ENCODE assay signal across 11 mouse cellular contexts in the genomic region with DNA sequence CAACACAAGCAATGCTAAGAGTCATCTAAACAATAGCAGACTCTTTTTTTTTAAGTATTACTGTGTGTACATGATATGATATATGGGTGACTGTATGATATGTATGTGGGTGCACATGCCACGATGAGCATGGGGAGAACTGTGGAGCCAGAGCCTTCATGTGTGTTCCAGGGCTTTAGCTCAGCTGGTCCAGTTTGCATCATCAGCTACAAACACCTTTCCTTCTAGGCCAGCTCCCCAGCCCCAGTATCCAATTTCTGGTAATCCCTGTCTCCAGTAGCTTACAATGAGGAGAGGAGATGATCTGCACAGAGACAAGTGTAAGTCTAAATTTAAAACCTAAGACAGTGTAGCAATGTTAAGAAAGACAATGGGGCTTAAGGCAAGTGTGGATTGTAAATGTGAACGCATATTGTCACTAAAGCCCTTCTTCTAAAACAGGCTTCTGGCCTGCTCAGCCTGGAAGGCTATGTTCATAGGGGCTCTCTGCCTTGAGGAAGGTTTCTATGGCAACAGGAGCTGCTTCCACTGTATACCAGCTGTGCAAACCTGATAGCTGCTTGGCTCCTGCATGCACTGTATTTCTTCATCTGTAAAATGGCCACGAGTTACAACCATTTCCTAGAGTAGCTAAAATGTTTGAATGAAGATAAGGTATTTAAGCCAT.
DNase-seq lines count a peak whose midpoint lies in the region; ATAC-seq lines count a peak whose summit lies in the region.
"Had no signal": no experiment of that assay in that cellular context is flagged by ENCODE, and none has a peak within 500 bp of the region (broad histone marks: within the 10 kb centered on the region; RNA-seq: fewer than 3 reads in every experiment).

No protein-coding gene starts in this region.

- H3K27ac ChIP-seq in hindbrain, embryonic 12.5 days, result peak overlapping the region; percentile 71
- H3K27ac ChIP-seq in midbrain, embryonic 16.5 days (ENCODE audit: low read length), result peak overlapping the region; percentile 86

- H3K27me3 ChIP-seq in hindbrain, embryonic 12.5 days, result no peaks in the 10 kb centered on the region
- no peaks in the 10 kb centered on the region for H3K27me3 ChIP-seq in midbrain, embryonic 16.5 days (ENCODE audit: control insufficient read depth, insufficient read depth, low read depth, low read length)
- H3K27me3 ChIP-seq: Patski had no signal

- H3K9me3 ChIP-seq in hindbrain, embryonic 12.5 days (replicated peaks), result no peaks in the 10 kb centered on the region
- H3K9me3 ChIP-seq in midbrain, embryonic 16.5 days (replicated peaks; ENCODE audit: control insufficient read depth, low read length, poor library complexity, severe bottlenecking), result no peaks in the 10 kb centered on the region

- no peak overlapping the region for H3K9ac ChIP-seq in hindbrain, embryonic 12.5 days
- 0 out of 2 replicates have a peak overlapping the region, but pooled peaks have one; percentile 10 for H3K9ac ChIP-seq in midbrain, embryonic 16.5 days (ENCODE audit: low read depth, low read length)
- H3K9ac ChIP-seq: liver, postnatal 0 days had no signal

- H3K4me3 ChIP-seq in hindbrain, embryonic 12.5 days, result no peak overlapping the region
- no peak overlapping the region for H3K4me3 ChIP-seq in midbrain, embryonic 16.5 days (ENCODE audit: low read depth, low read length)

- peak; percentile 94; the same call in 1 of the 2 replicates for ATAC-seq in hindbrain, embryonic 12.5 days (ENCODE audit: low FRiP score)
- ATAC-seq in midbrain, embryonic 16.5 days, result peak; percentile 99
- no peak for ATAC-seq in megakaryocyte progenitor cell, adult 5-6 weeks (replicated peaks; ENCODE audit: poor library complexity)
- ATAC-seq: liver, postnatal 0 days; Patski had no signal

- H3K36me3 ChIP-seq in hindbrain, embryonic 12.5 days, result no peaks in the 10 kb centered on the region
- H3K36me3 ChIP-seq in midbrain, embryonic 16.5 days (ENCODE audit: control insufficient read depth, insufficient read depth, low read length), result no peaks in the 10 kb centered on the region

- peak; percentile 15 for DNase-seq in left cerebral cortex, adult 11 months (ENCODE audit: low spot score)
- no peak for DNase-seq in left cerebral cortex, adult 18-20 months (ENCODE audit: low spot score in 2 of 2)
- DNase-seq in embryo, embryonic 11 days, result peak; percentile 60
- no peak for DNase-seq in kidney, postnatal 14 days
- no peak for DNase-seq in lung, postnatal 25 days (ENCODE audit: low spot score)
- DNase-seq: kidney, adult 8-10 months; liver, postnatal 0 days had no signal

- peaks cover 13% of the 10 kb centered on the region for H3K4me1 ChIP-seq in hindbrain, embryonic 12.5 days
- peaks cover 19% of the 10 kb centered on the region for H3K4me1 ChIP-seq in midbrain, embryonic 16.5 days (ENCODE audit: control insufficient read depth, insufficient read depth, low read length)

- WGBS in hindbrain, embryonic 12.5 days, result 51% methylated on average over 3 of the region's 3 CpGs
- 25% methylated on average over 3 of the region's 3 CpGs for WGBS in midbrain, embryonic 16.5 days

- H3K4me2 ChIP-seq in hindbrain, embryonic 12.5 days (replicated peaks), result no peak overlapping the region
- H3K4me2 ChIP-seq in midbrain, embryonic 16.5 days (ENCODE audit: low read length), result no peak overlapping the region

Comparison
In these comparisons a context has a peak if more than half of its experiments do, and no peak if none do; other contexts are left out.
1. DNase-seq: peak in left cerebral cortex, adult 11 months (single experiment) and embryo, embryonic 11 days (single experiment); none in left cerebral cortex, adult 18-20 months (0 of 2), kidney, postnatal 14 days (single experiment) and lung, postnatal 25 days (single experiment).